16 mouse cellular contexts compared by ENCODE assay signal in genomic region chr5:147655761-147656160, GRCm38 (mm10).
DNase-seq lines count a peak whose midpoint lies in the region; ATAC-seq and TF ChIP-seq lines count a peak whose summit lies in the region.
"Had no signal": no experiment of that assay in that cellular context is flagged by ENCODE, and none has a peak within 500 bp of the region (broad histone marks: within the 10 kb centered on the region; RNA-seq: fewer than 3 reads in every experiment).

No protein-coding gene starts in this region.

- no peak overlapping the region for H3K9ac ChIP-seq in heart, adult 2 months (ENCODE audit: low read depth, low read length)
- no peak overlapping the region for H3K9ac ChIP-seq in liver, postnatal 0 days (replicated peaks)
- H3K9ac ChIP-seq: kidney, embryonic 15.5 days had no signal

- peaks cover 3% of the 10 kb centered on the region for H3K79me2 ChIP-seq in heart, adult 2 months (replicated peaks; ENCODE audit: control insufficient read depth, insufficient read depth, low read length)

- no peak overlapping the region; the same call in 1 of the 2 replicates for H3K27ac ChIP-seq in heart, adult 2 months
- no peak overlapping the region for H3K27ac ChIP-seq in liver, postnatal 0 days (ENCODE audit: low read depth)
- H3K27ac ChIP-seq: kidney, embryonic 15.5 days had no signal

- no peaks in the 10 kb centered on the region for H3K27me3 ChIP-seq in heart, adult 2 months (ENCODE audit: control insufficient read depth, insufficient read depth, low read length)
- no peaks in the 10 kb centered on the region for H3K27me3 ChIP-seq in liver, postnatal 0 days (ENCODE audit: insufficient read depth, low read length)
- H3K27me3 ChIP-seq in E14TG2a.4 (ENCODE audit: insufficient read depth, low read length): no peaks in the 10 kb centered on the region
- H3K27me3 ChIP-seq: kidney, embryonic 15.5 days had no signal

- 85% methylated on average over 7 of the region's 7 CpGs for WGBS in heart, adult 2 months
- 80% methylated on average over 7 of the region's 7 CpGs for WGBS in liver, postnatal 0 days (ENCODE audit: insufficient replicate concordance)

- H3K9me3 ChIP-seq in liver, postnatal 0 days (ENCODE audit: low read length): peaks cover 3% of the 10 kb centered on the region
- peaks cover 3% of the 10 kb centered on the region; the same call in 1 of the 2 replicates for H3K9me3 ChIP-seq in E14TG2a.4 (ENCODE audit: low read length)
- H3K9me3 ChIP-seq: kidney, embryonic 15.5 days had no signal

- H3K4me3 ChIP-seq in heart, adult 2 months: no peak overlapping the region
- H3K4me3 ChIP-seq in liver, postnatal 0 days (ENCODE audit: low read depth, low read length): no peak overlapping the region
- no peak overlapping the region for H3K4me3 ChIP-seq in E14TG2a.4 (replicated peaks; ENCODE audit: low read length)
- H3K4me3 ChIP-seq: erythroblast, embryonic 14.5 days; kidney, embryonic 15.5 days had no signal

- no peak for ATAC-seq in liver, postnatal 0 days
- ATAC-seq: hindbrain, embryonic 16.5 days had no signal

- peaks cover 19% of the 10 kb centered on the region for H3K4me1 ChIP-seq in heart, adult 2 months (ENCODE audit: control insufficient read depth, insufficient read depth, low read length)
- H3K4me1 ChIP-seq in liver, postnatal 0 days (ENCODE audit: insufficient read depth): no peaks in the 10 kb centered on the region
- 0 out of 2 replicates have a peak, but pooled peaks cover 6% of the 10 kb centered on the region for H3K4me1 ChIP-seq in E14TG2a.4 (replicated peaks; ENCODE audit: low read depth, low read length)

- no peak overlapping the region for H3K4me2 ChIP-seq in liver, postnatal 0 days (ENCODE audit: low read depth, low read length)
- H3K4me2 ChIP-seq: kidney, embryonic 15.5 days had no signal

- intact Hi-C loops in heart, adult 2 months (cut with DNase I): loop anchor here (5.0 kb wide), 2 partner anchors 38 to 72 kb away; partner anchors contain the start of gene Flt1
- intact Hi-C loops in heart, postnatal 36 days (cut with DNase I): no loop called here

- TF ChIP-seq EP300 in heart, adult 2 months (IDR thresholded peaks at IDR 0.05; ENCODE audit: insufficient read depth, low read depth, low read length): no peak
- TF ChIP-seq EP300 in liver, postnatal 0 days (IDR thresholded peaks at IDR 0.05; ENCODE audit: low read depth): no peak

- no peak for TF ChIP-seq POLR2A in heart, adult 2 months (IDR thresholded peaks at IDR 0.05; ENCODE audit: insufficient read depth, low read depth, low read length)
- TF ChIP-seq POLR2A in brain, embryonic 14.5 days (IDR thresholded peaks at IDR 0.05; ENCODE audit: borderline replicate concordance, extremely low read depth, insufficient read depth, insufficient read length, poor library complexity, severe bottlenecking): no peak

- H3K36me3 ChIP-seq in heart, adult 2 months (ENCODE audit: control insufficient read depth, insufficient read depth, low read length): peaks cover 38% of the 10 kb centered on the region
- no peaks in the 10 kb centered on the region for H3K36me3 ChIP-seq in liver, postnatal 0 days (replicated peaks; ENCODE audit: insufficient read depth, low read length)
- H3K36me3 ChIP-seq in E14TG2a.4 (ENCODE audit: insufficient read depth, low read length): no peaks in the 10 kb centered on the region

- no peak for DNase-seq in heart, adult 2 months
- no peak for DNase-seq in heart, postnatal 36 days
- no peak for DNase-seq in liver, postnatal 0 days
- no peak for DNase-seq in liver
- DNase-seq in brain, embryonic 14.5 days (ENCODE audit: low read depth): no peak
- no peak for DNase-seq in T-cell, adult 2 months (ENCODE audit: low spot score)
- DNase-seq in cerebellum, postnatal 36 days: no peak
- DNase-seq: adrenal gland, postnatal 36 days; cerebellum, adult 11-12 months; layer of hippocampus, adult 9-11 months; left cerebral cortex, postnatal 4 days; lung, adult 18-20 months had no signal

- TF ChIP-seq CTCF in heart, adult 2 months (IDR thresholded peaks at IDR 0.05): peak; percentile 51
- peak; percentile 27; the same call in 1 of the 2 replicates for TF ChIP-seq CTCF in liver, postnatal 0 days (IDR thresholded peaks at IDR 0.05; ENCODE audit: low read depth)
- peak; percentile 10; the same call in 1 of the 2 replicates for TF ChIP-seq CTCF in E14TG2a.4 (conservative IDR thresholded peaks at IDR 0.05; ENCODE audit: low read length)
- TF ChIP-seq CTCF in brain, embryonic 14.5 days (IDR thresholded peaks at IDR 0.05; ENCODE audit: borderline replicate concordance, extremely low read depth, insufficient read depth, insufficient read length): peak; percentile 16; the same call in 1 of the 2 replicates
